Mouse (Mus musculus) neural tube, embryonic 11.5 days (tissue): Measurements from ENCODE around the gene Cdh23. TPM values are rescaled to one million over a fixed set of nuclear protein-coding genes. Genes with fewer than 3 reads are reported as not detected.

ENCODE experiments used
- ATAC-seq: fragments of 200-750 bp; cut with Nextera tagmentation; 2 replicates; pipeline ENCODE4 v1.8.0; 2017; ENCODE audit warnings: moderate number of reproducible peaks, mild to moderate bottlenecking, moderate TSS enrichment, moderate library complexity; ENCODE audit not compliant: insufficient read depth, low FRiP score, low TSS enrichment
- DNase-seq: peaks from one replicate; pipeline ENCODE4 v3.0.0-alpha.2; 2015; ENCODE audit warnings: low spot score
- H3K27ac ChIP-seq: fragments of 300-500 bp; sonication (generic); 2 replicates; pipeline ENCODE4 v1.5.1; 2014; ENCODE audit warnings: low read depth, mild to moderate bottlenecking, low read length
- H3K27me3 ChIP-seq: fragments of 300-500 bp; sonication (generic); 2 replicates; pipeline ENCODE4 v1.6.1; 2014; ENCODE audit warnings: mild to moderate bottlenecking, low read length, mixed read lengths; ENCODE audit not compliant: control insufficient read depth, insufficient read depth
- H3K36me3 ChIP-seq: fragments of 300-500 bp; sonication (generic); 2 replicates; pipeline ENCODE4 v1.6.1; 2014; ENCODE audit warnings: mild to moderate bottlenecking, low read length, moderate library complexity, mixed read lengths; ENCODE audit not compliant: control insufficient read depth, insufficient read depth
- H3K4me1 ChIP-seq: fragments of 300-500 bp; sonication (generic); 2 replicates; pipeline ENCODE4 v1.6.1; 2014; ENCODE audit warnings: low read length, mixed read lengths; ENCODE audit not compliant: control insufficient read depth, insufficient read depth
- H3K4me2 ChIP-seq: fragments of 300-500 bp; sonication (generic); 2 replicates; pipeline ENCODE4 v1.6.1; 2014; ENCODE audit warnings: low read depth, mild to moderate bottlenecking, moderate library complexity
- H3K4me3 ChIP-seq: fragments of 300-500 bp; sonication (generic); 2 replicates; pipeline ENCODE4 v1.5.1; 2014; ENCODE audit warnings: low read depth, low read length
- H3K9ac ChIP-seq: fragments of 300-500 bp; sonication (generic); 2 replicates; pipeline ENCODE4 v1.6.1; 2014; ENCODE audit warnings: mild to moderate bottlenecking, low read length
- H3K9me3 ChIP-seq: fragments of 300-500 bp; sonication (generic); 2 replicates; pipeline ENCODE4 v1.6.1; 2016; ENCODE audit warnings: low read length; ENCODE audit not compliant: control insufficient read depth
- whole genome bisulfite sequencing: fragments of 180-500 bp; shearing (Covaris S2); extraction: QIAGEN DNeasy Blood & Tissue Kit; methylation state at CpG from one replicate; pipeline ENCODE4 v1.1.7; 2014; 5-methylcytosine and 5-hydroxymethylcytosine counted together
- polyA plus RNA-seq: library from polyadenylated mRNA; unstranded; fragments of >200 nt; fragmentation: Nextera tagmentation; extraction: Ambion mirVana; gene quantifications from 2 replicates; pipeline ENCODE4 v1.2.1, GENCODE M21; 2014

Gene Cdh23
- polyA plus RNA-seq, 1 experiment from 2014 or later = 0.50 TPM

DNA sequence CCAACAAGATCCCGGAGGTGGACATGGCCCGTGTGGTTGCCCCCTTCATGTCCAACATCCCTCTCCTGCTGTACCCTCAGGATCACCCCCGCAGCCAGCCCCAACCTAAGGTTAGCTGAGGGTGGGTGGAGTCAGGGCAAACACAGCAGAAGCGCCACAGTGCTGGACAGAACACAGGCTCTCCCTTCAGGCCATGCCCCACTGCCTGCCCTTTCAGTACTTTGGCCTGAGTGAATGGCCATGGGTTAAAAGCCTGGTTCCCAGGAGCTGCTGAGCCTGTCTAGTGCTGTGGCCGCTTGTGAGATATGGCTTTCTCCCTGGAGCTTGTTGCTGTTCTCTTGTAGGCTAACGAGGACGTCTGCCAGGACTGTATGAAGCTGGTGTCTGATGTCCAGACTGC is 401.7 kb downstream of the Cdh23 start:
- H3K27ac ChIP-seq = no peak overlapping the region
- H3K9me3 ChIP-seq = no peaks in the 10 kb centered on the region
- H3K4me1 ChIP-seq = no peaks in the 10 kb centered on the region
- DNase-seq = no peak
- WGBS = 89% methylated on average over 7 of the region's 7 CpGs
- H3K4me2 ChIP-seq = no peak overlapping the region
- no peaks in the 10 kb centered on the region for H3K27me3 ChIP-seq
- H3K9ac ChIP-seq = no peak overlapping the region
- peaks cover 7% of the 10 kb centered on the region; the same call in 1 of the 2 replicates for H3K36me3 ChIP-seq
- no peak overlapping the region for H3K4me3 ChIP-seq
- no peak for ATAC-seq

DNA sequence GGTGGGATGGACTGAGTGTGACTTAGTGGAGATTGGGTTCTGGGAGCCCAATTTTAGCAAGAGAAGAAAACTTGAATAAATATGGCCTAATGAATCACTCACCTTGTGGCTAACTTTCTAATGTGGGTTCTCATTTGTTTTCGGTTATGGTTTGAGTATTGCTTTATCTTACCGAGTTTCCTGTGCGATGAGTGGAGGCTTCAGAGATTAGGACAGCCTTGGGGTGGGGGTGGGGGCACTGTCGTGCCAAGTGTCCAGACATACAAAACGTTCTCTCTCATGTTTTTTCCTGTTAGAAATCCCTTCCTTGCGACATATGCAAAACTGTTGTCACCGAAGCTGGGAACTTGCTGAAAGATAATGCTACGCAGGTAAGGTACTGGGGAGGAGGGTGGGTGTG is 404.1 kb downstream of the Cdh23 start:
- WGBS = 93% methylated on average over 8 of the region's 8 CpGs
- no peak overlapping the region for H3K4me2 ChIP-seq
- no peak for DNase-seq
- H3K36me3 ChIP-seq = peaks cover 7% of the 10 kb centered on the region; the same call in 1 of the 2 replicates
- no peak overlapping the region for H3K4me3 ChIP-seq
- no peak for ATAC-seq
- no peaks in the 10 kb centered on the region for H3K9me3 ChIP-seq
- no peak overlapping the region for H3K27ac ChIP-seq
- no peak overlapping the region for H3K9ac ChIP-seq
- H3K27me3 ChIP-seq = no peaks in the 10 kb centered on the region
- no peaks in the 10 kb centered on the region for H3K4me1 ChIP-seq

DNA sequence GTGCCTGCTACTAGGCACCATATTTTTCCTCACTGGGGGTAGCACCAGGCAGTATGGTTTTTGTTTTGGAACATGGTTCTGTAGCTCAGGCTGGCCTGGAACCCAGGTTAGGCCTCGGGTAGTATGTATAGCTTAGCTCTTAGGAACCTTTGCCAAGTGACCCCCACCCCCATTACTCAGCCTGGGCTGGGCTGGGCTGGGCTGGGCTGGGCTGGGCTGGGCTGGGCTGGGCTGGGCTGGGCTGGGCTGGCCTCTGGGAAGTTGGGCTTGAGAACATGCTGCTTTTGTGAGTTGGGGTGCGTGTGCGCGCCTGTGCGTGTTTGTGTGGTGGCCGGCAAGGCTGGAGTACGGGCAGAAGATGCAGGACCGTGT is 405.6 kb downstream of the Cdh23 start:
- 91% methylated on average over 8 of the region's 8 CpGs for WGBS
- no peak for DNase-seq
- Histone ChIP-seq H3K27ac (no peak overlapping the region), H3K9me3 (no peaks in the 10 kb centered on the region), H3K27me3 (no peaks in the 10 kb centered on the region), H3K9ac (no peak overlapping the region), H3K4me3 (no peak overlapping the region), H3K4me1 (peaks cover 8% of the 10 kb centered on the region), H3K36me3 (peaks cover 2% of the 10 kb centered on the region; the same call in 1 of the 2 replicates), H3K4me2 (no peak overlapping the region)
- ATAC-seq = no peak

DNA sequence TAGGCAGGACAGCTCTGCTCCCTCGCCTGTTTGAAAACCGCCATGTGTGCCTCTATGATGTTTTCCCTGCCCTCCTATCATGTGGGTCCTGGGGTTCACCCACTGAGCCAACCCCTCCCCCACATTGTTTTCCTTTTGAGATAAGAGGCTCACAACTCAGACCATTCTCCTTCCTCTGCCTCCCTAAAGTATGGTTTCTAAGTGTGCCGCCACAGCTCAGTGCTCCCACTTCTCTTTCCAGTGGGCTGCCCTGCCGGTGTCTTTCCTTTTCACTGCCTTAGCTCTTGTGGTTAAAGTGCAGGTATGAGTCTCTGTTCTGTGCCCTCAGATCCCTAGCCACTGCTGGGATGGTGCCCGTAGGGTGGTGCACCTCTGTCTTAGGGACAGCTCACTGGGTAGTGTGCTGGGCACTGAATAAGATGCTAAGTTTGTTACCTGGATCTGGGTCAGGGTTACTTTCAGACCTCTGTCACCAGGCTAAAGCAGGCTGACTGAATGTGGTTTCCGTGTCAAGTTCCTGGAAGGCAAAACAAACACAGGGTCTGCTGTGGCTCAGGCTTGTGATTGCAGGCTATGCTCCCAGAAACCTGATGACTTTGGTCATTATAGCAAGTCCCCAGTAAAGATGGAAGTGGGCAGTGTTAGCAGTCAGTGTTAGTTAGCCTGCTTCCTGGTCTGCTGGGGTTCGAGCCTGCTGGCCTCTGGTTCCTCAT is 406.1 kb downstream of the Cdh23 start:
- no peak overlapping the region for H3K4me2 ChIP-seq
- WGBS = 73% methylated on average over 7 of the region's 7 CpGs
- no peaks in the 10 kb centered on the region for H3K27me3 ChIP-seq
- no peak overlapping the region for H3K9ac ChIP-seq
- no peak for DNase-seq
- H3K4me1 ChIP-seq = peaks cover 13% of the 10 kb centered on the region
- no peak overlapping the region for H3K27ac ChIP-seq
- no peaks in the 10 kb centered on the region for H3K9me3 ChIP-seq
- H3K36me3 ChIP-seq = peaks cover 2% of the 10 kb centered on the region; the same call in 1 of the 2 replicates
- H3K4me3 ChIP-seq = no peak overlapping the region
- no peak for ATAC-seq

DNA sequence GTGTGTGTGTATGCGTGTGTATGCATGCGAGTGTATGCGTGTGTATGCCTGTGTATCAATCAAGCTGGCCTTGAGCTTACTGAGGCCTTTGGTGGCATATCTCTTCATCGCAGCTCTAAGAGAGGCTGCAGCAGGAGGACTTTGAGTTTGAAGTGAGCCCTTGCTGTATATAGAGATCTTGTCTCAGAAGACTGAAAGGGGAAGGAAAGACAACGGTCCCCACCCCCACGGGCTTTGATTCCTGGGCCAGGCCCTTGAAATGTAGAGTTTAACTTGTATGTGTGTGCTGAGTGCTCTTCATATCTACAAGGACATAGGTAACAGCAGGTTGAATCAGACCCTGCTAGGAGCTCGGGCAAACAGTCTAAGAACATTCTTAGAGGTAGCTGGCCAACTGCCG is 407.1 kb downstream of the Cdh23 start:
- Histone ChIP-seq H3K4me2 (no peak overlapping the region), H3K36me3 (peaks cover 2% of the 10 kb centered on the region; the same call in 1 of the 2 replicates), H3K4me1 (peaks cover 23% of the 10 kb centered on the region), H3K9me3 (no peaks in the 10 kb centered on the region), H3K27ac (no peak overlapping the region), H3K9ac (no peak overlapping the region), H3K27me3 (no peaks in the 10 kb centered on the region), H3K4me3 (no peak overlapping the region)
- DNase-seq (no peak), ATAC-seq (no peak)
- 92% methylated on average over 8 of the region's 8 CpGs for whole genome bisulfite sequencing

DNA sequence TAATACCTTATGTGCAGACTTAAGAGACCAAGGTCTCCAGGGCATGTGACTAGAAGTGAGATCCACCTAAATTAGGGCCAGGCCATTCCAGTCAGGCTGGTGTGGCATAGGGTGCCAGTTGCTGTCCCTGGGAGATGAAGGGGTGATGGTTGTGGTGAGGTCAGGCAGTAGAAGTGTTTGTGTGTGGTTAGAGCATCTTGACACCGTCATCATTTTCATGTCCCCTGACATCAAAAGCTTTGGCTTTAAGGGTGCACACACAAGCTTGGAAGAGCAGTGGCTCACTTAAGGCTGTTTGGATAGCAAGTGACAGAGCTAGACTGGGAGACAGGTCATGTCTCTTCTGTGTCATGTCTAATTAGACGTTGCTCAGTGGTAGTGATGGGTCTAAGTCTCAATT is 408.6 kb downstream of the Cdh23 start:
- Histone ChIP-seq H3K36me3 (no peaks in the 10 kb centered on the region), H3K9ac (no peak overlapping the region), H3K4me2 (no peak overlapping the region), H3K9me3 (no peaks in the 10 kb centered on the region), H3K27ac (no peak overlapping the region), H3K27me3 (no peaks in the 10 kb centered on the region), H3K4me1 (peaks cover 30% of the 10 kb centered on the region), H3K4me3 (no peak overlapping the region)
- 85% methylated on average over 2 of the region's 2 CpGs for WGBS
- ATAC-seq = no peak
- no peak for DNase-seq

DNA sequence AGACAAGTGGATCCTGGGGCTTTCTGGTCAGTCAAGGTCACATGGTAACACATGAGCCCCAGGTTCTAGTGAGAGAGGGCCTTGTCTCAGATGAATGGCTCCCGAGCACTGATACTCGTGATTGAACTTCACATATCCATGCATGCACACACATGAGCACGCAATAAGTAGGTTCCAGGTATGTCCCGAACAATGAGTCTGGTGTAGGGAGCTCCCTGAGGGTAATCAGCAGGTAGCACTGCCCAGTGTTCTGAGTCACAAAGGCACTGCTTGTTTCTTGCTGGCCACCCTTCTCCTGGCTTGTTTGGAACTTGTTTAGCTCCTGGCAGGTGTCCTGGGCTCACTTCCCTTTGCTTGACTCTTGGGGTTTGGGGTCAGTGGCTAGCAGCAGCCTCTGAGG is 409.1 kb downstream of the Cdh23 start:
- no peak overlapping the region for H3K9ac ChIP-seq
- no peak overlapping the region for H3K27ac ChIP-seq
- no peak overlapping the region for H3K4me3 ChIP-seq
- H3K4me1 ChIP-seq = peaks cover 30% of the 10 kb centered on the region
- H3K36me3 ChIP-seq = no peaks in the 10 kb centered on the region
- ATAC-seq = no peak
- H3K9me3 ChIP-seq = no peaks in the 10 kb centered on the region
- WGBS = 81% methylated on average over 4 of the region's 4 CpGs
- no peak overlapping the region for H3K4me2 ChIP-seq
- DNase-seq = no peak
- H3K27me3 ChIP-seq = no peaks in the 10 kb centered on the region

DNA sequence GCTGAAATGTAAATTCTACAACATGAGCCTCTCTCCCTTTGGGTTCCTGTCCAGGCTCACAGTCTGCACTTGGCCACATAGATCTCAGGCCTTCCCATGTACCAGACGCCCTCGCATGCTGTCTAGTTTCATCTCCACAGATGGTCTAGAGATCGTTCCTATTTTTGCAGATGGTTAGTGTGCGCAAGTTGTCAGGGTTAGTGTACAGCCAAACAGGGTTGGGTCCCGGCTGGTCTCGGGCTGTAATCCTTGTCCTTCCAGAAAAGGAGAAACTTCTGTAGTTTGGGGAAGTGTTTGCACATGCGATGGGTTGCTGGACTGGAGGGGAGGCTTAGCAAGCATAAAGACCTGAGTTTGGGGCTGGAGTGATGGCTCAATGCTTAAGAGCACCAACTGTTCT is 409.7 kb downstream of the Cdh23 start:
- DNase-seq (no peak), ATAC-seq (no peak)
- Histone ChIP-seq H3K4me1 (peaks cover 30% of the 10 kb centered on the region), H3K9ac (no peak overlapping the region), H3K27me3 (no peaks in the 10 kb centered on the region), H3K4me2 (no peak overlapping the region), H3K4me3 (no peak overlapping the region), H3K9me3 (no peaks in the 10 kb centered on the region), H3K36me3 (no peaks in the 10 kb centered on the region), H3K27ac (0 out of 2 replicates have a peak overlapping the region, but pooled peaks have one; percentile 30)
- 95% methylated on average over 7 of the region's 7 CpGs for WGBS

DNA sequence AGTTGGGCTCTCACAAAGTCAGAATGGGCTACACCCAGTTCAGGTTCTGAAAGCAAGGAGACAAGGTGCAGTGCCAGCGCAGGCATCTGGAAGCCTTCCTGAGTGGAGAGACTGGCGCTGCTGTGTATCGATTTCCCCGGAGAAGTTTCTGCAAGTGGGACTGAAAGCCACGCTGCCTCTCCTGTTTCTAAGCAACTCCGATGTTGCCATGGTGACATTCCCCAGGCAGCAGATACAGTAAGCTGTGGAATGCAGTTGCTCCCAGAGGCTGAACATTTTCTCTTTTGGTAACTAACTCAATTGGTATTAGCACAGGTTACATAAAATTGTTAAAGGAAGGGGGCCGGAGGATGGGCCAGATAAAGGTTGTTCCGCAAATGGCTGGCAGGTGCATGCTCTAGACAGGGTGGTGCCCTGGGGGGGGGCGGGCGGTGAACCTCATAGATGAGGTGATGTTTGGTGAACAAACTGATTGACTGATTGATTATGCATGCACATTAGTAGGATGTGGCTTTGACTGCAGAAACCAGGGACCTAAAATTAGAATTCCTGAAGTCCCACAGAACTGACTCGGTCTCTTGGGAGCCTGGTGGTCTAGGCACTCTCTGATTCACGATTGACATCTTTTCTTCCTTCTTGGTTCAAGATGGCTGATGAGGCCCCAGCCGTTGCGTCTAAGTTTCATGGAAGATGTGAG is 410.5 kb downstream of the Cdh23 start:
- Histone ChIP-seq H3K4me2 (peak overlapping the region; percentile 27), H3K27me3 (no peaks in the 10 kb centered on the region), H3K27ac (0 out of 2 replicates have a peak overlapping the region, but pooled peaks have one; percentile 30), H3K36me3 (no peaks in the 10 kb centered on the region), H3K9ac (no peak overlapping the region), H3K9me3 (no peaks in the 10 kb centered on the region), H3K4me1 (peaks cover 30% of the 10 kb centered on the region), H3K4me3 (no peak overlapping the region)
- DNase-seq (peak; percentile 84), ATAC-seq (peak; percentile 76)
- WGBS = 40% methylated on average over 14 of the region's 14 CpGs
